Mouse (Mus musculus) cortical plate, adult 2 months (tissue): ENCODE measurements around the gene Strn. TPM values are rescaled to one million over a fixed set of nuclear protein-coding genes. Genes with fewer than 3 reads are reported as not detected.

Experiments used
- H3K27ac ChIP-seq: fragments of 200-500 bp; 2 replicates; pipeline ENCODE4 v1.5.1; 2012; ENCODE audit warnings: low read length, control low read depth, inconsistent platforms; ENCODE audit not compliant: insufficient read depth
- H3K4me1 ChIP-seq: fragments of 200-500 bp; 2 replicates; pipeline ENCODE4 v1.6.1; 2011; ENCODE audit warnings: low read length; ENCODE audit not compliant: control insufficient read depth, insufficient read depth
- H3K4me3 ChIP-seq: fragments of 200-500 bp; 2 replicates; pipeline ENCODE4 v1.5.1; 2011; ENCODE audit warnings: mild to moderate bottlenecking, low read length, control low read depth; ENCODE audit not compliant: insufficient read depth
- CTCF ChIP-seq: fragments of 200-500 bp; IDR thresholded peaks from 2 replicates; pipeline ENCODE4 v1.5.1; 2011; ENCODE audit warnings: mild to moderate bottlenecking, control low read depth, low read length; ENCODE audit not compliant: insufficient read depth; ENCODE audit errors: extremely low read depth
- POLR2A ChIP-seq: fragments of 200-500 bp; IDR thresholded peaks from 2 replicates; pipeline ENCODE4 v1.6.1; 2011; ENCODE audit warnings: mild to moderate bottlenecking, low read length, control low read depth; ENCODE audit not compliant: insufficient read depth; ENCODE audit errors: extremely low read depth
- polyA plus RNA-seq: library from polyadenylated mRNA; depleted of rRNA; stranded (reverse); fragments of >200 nt; gene quantifications from 2 replicates; pipeline ENCODE4 v1.2.3, GENCODE M21; 2012

The Strn gene
- polyA plus RNA-seq, 1 experiment: 29.5 TPM

GRCm38 (mm10) chr17:78752064-78752463, 15.1 kb upstream of the Strn start:
- Histone ChIP-seq H3K4me1 (no peaks in the 10 kb centered on the region), H3K4me3 (no peak overlapping the region), H3K27ac (no peak overlapping the region)
- TF ChIP-seq POLR2A: no peak
- no peak for TF ChIP-seq CTCF

- no peak for TF ChIP-seq POLR2A
- TF ChIP-seq CTCF: no peak
- H3K27ac ChIP-seq: no peak overlapping the region
- no peaks in the 10 kb centered on the region for H3K4me1 ChIP-seq
- no peak overlapping the region for H3K4me3 ChIP-seq
Observed at GRCm38 (mm10) chr17:78748440-78748839, 11.4 kb upstream of the Strn start.

- H3K4me1 ChIP-seq: peaks cover 2% of the 10 kb centered on the region
- TF ChIP-seq POLR2A: no peak
- 0 out of 2 replicates have a peak, but pooled peaks have one; percentile 13 for TF ChIP-seq CTCF
- no peak overlapping the region for H3K27ac ChIP-seq
- H3K4me3 ChIP-seq: no peak overlapping the region
Observed at GRCm38 (mm10) chr17:78738416-78738815, 1.4 kb upstream of the Strn start.

- H3K27ac ChIP-seq: no peak overlapping the region
- no peak overlapping the region for H3K4me3 ChIP-seq
- no peak for TF ChIP-seq POLR2A
- no peak for TF ChIP-seq CTCF
- peaks cover 2% of the 10 kb centered on the region for H3K4me1 ChIP-seq
Observed at GRCm38 (mm10) chr17:78737771-78738170, 775 bp upstream of the Strn start.

GRCm38 (mm10) chr17:78736473-78736988, 465 bp downstream of the Strn start:
- Histone ChIP-seq H3K4me1 (peaks cover 2% of the 10 kb centered on the region), H3K4me3 (peak overlapping the region; percentile 59), H3K27ac (peak overlapping the region; percentile 90)
- TF ChIP-seq CTCF: no peak
- peak; percentile 30; the same call in 1 of the 2 replicates for TF ChIP-seq POLR2A

GRCm38 (mm10) chr17:78735731-78736472, 1.1 kb downstream of the Strn start:
- TF ChIP-seq POLR2A (no peak), CTCF (no peak)
- Histone ChIP-seq H3K4me1 (peaks cover 2% of the 10 kb centered on the region), H3K4me3 (peak overlapping the region; percentile 59), H3K27ac (peak overlapping the region; percentile 90)

- no peak overlapping the region for H3K27ac ChIP-seq
Observed at GRCm38 (mm10) chr17:78734806-78735205, 2.2 kb downstream of the Strn start.

GRCm38 (mm10) chr17:78732056-78732455, 4.9 kb downstream of the Strn start:
- TF ChIP-seq POLR2A (no peak), CTCF (no peak)
- peaks cover 2% of the 10 kb centered on the region for H3K4me1 ChIP-seq
- H3K27ac ChIP-seq: no peak overlapping the region
- H3K4me3 ChIP-seq: no peak overlapping the region

More at GRCm38 (mm10) chr17:78734806-78735205, 2.2 kb downstream of the Strn start:
- Histone ChIP-seq H3K4me3 (peak overlapping the region; percentile 59), H3K4me1 (peaks cover 2% of the 10 kb centered on the region)
- TF ChIP-seq POLR2A (no peak), CTCF (no peak)

- Histone ChIP-seq H3K4me3 (no peak overlapping the region), H3K27ac (no peak overlapping the region), H3K4me1 (no peaks in the 10 kb centered on the region; the same call in 1 of the 2 replicates)
- TF ChIP-seq POLR2A (no peak), CTCF (no peak)
Observed at GRCm38 (mm10) chr17:78726746-78727449, 10.1 kb downstream of the Strn start.

- TF ChIP-seq POLR2A (no peak), CTCF (no peak)
- H3K27ac ChIP-seq: no peak overlapping the region
- H3K4me1 ChIP-seq: no peaks in the 10 kb centered on the region; the same call in 1 of the 2 replicates
- no peak overlapping the region for H3K4me3 ChIP-seq
Observed at GRCm38 (mm10) chr17:78724461-78725055, 12.4 kb downstream of the Strn start.
